23 mouse cellular contexts compared by ENCODE assay signal in genomic region chr15:102909536-102909935, GRCm38 (mm10). TPM values are rescaled to one million over a fixed set of nuclear protein-coding genes. Genes with fewer than 3 reads are reported as not detected.
"Had no signal": no experiment of that assay in that cellular context is flagged by ENCODE, and none has a peak within 500 bp of the region (broad histone marks: within the 10 kb centered on the region; RNA-seq: fewer than 3 reads in every experiment).

No protein-coding gene starts in this region.

- H3K4me3 ChIP-seq: midbrain, embryonic 15.5 days; myocyte; stomach, embryonic 15.5 days had no signal

- H3K36me3 ChIP-seq: limb, embryonic 12.5 days; limb, embryonic 15.5 days; midbrain, embryonic 15.5 days; stomach, embryonic 15.5 days had no signal

- H3K9me3 ChIP-seq: limb, embryonic 12.5 days; limb, embryonic 15.5 days; midbrain, embryonic 15.5 days; stomach, embryonic 15.5 days had no signal

- H3K27ac ChIP-seq: limb, embryonic 12.5 days; limb, embryonic 15.5 days; liver, embryonic 14.5 days; macrophage; midbrain, embryonic 15.5 days; stomach, embryonic 15.5 days had no signal

- H3K9ac ChIP-seq: limb, embryonic 12.5 days; limb, embryonic 15.5 days; liver, embryonic 14.5 days; liver, postnatal 0 days; lung, embryonic 14.5 days; midbrain, embryonic 15.5 days; stomach, embryonic 15.5 days had no signal

- DNase-seq: kidney, adult 18-20 months; kidney, adult 9 months; kidney, postnatal 14 days; liver, postnatal 0 days; lung, embryonic 14.5 days; right cerebral cortex, adult 18-20 months; right cerebral cortex, postnatal 14 days; right cerebral cortex, postnatal 4 days; thymus, adult 18-20 months; thymus, postnatal 36 days had no signal

- H3K4me1 ChIP-seq: limb, embryonic 15.5 days; midbrain, embryonic 15.5 days; stomach, embryonic 15.5 days had no signal

- ATAC-seq: liver, postnatal 0 days; lung, postnatal 0 days; midbrain, embryonic 15.5 days had no signal

- H3K4me2 ChIP-seq: liver, embryonic 11.5 days; lung, embryonic 14.5 days; midbrain, embryonic 15.5 days; stomach, embryonic 15.5 days had no signal

RNA-seq across cellular contexts. Expression of gene Hoxc13, which starts 11.4 kb away (rescaled TPM):
- polyA plus RNA-seq: kidney, embryonic 16.5 days; liver, embryonic 11.5 days; liver, embryonic 14.5 days; liver, postnatal 0 days; lung, embryonic 14.5 days; lung, postnatal 0 days; macrophage; midbrain, embryonic 15.5 days; neural tube, embryonic 14.5 days; stomach, embryonic 15.5 days; testis, adult 2 months had no signal

RNA-seq across cellular contexts. Expression of gene Hoxc12, which starts 27.0 kb away (rescaled TPM):
- polyA plus RNA-seq: kidney, embryonic 16.5 days; liver, embryonic 11.5 days; liver, embryonic 14.5 days; liver, postnatal 0 days; lung, embryonic 14.5 days; lung, postnatal 0 days; macrophage; midbrain, embryonic 15.5 days; neural tube, embryonic 14.5 days; stomach, embryonic 15.5 days; testis, adult 2 months; urinary bladder, adult 2 months had no signal

RNA-seq across cellular contexts. Expression of gene Hoxc11, which starts 44.7 kb away (rescaled TPM):
- polyA plus RNA-seq: liver, embryonic 11.5 days; liver, embryonic 14.5 days; liver, postnatal 0 days; lung, embryonic 14.5 days; lung, postnatal 0 days; macrophage; midbrain, embryonic 15.5 days; neural tube, embryonic 14.5 days; testis, adult 2 months had no signal

RNA-seq across cellular contexts. Expression of gene Hoxc10, which starts 57.1 kb away (rescaled TPM):
- polyA plus RNA-seq: liver, embryonic 14.5 days; liver, postnatal 0 days; lung, embryonic 14.5 days; lung, postnatal 0 days; macrophage; midbrain, embryonic 15.5 days had no signal

RNA-seq across cellular contexts. Expression of gene Hoxc5, which starts 57.7 kb away (rescaled TPM):
- polyA plus RNA-seq: liver, postnatal 0 days; lung, postnatal 0 days; macrophage; midbrain, embryonic 15.5 days had no signal
